Mouse (Mus musculus) cerebellum, adult 2 months (tissue): ENCODE results near the gene Haghl.

Experiments
- CTCF ChIP-seq: fragments of 200-500 bp; IDR thresholded peaks from 2 replicates; pipeline ENCODE4 v1.5.1; 2011; ENCODE audit warnings: low read depth, mild to moderate bottlenecking, control low read depth, low read length, moderate library complexity, borderline replicate concordance; ENCODE audit not compliant: insufficient read depth
- POLR2A ChIP-seq: fragments of 200-500 bp; IDR thresholded peaks from 2 replicates; pipeline ENCODE4 v1.6.1; 2011; ENCODE audit warnings: low read length, control low read depth, borderline replicate concordance; ENCODE audit not compliant: insufficient read depth

DNA sequence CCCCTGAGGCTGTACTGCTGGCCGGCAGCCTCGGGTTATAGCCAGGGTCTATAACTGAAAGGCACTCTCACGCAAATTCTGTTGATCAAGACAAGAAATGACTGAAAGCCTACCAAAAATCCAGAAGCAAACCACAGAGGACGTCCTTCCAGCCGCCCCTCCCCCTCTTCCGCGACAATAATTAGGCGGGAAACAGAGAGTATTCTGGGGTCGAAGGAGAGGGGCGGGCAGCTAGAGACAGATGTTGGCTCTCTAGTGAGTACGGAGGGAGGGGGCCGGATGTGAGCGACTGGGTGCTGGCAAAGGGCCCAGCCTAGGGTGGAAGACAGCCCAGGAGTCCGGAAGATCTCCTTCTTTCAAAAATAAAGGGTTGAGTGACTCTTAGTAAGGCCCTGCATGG is 7.1 kb upstream of the Haghl start, which contains the start of gene Fam173a:
- no peak for TF ChIP-seq CTCF
- TF ChIP-seq POLR2A = no peak
